Mouse (Mus musculus) B cell, adult 2 months (primary cell): ENCODE data around the gene Msh3.
"Not testable (repeated sequence)": the region's sequence is repeated elsewhere in the genome, so short reads cannot be mapped to it uniquely, and the experiment has no call there.

Source experiments
- DNase-seq, 2 experiments: peaks; one replicate each; pipeline ENCODE4 v3.0.0; 2022

Msh3 gene

DNA sequence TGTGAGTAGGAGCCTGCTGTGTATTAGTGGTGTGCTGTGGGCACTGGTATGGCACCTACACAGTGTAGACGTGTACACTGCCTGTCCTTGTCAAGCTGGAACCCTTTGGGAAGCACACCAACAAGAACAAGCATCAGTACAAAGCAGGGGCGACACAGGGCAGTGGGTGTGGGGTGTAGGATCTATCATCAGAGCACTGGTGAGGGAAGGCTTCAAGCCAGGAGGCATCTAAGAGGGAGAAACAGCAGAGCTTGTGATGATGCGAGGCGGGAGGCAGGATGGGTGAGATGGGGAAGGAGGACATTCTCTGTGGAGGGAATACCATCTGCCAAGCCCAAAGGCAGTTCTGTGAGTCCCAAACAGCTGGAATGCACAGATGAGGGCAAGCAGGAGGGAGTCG lies 107.8 kb downstream of the Msh3 start:
- no peak for DNase-seq

DNA sequence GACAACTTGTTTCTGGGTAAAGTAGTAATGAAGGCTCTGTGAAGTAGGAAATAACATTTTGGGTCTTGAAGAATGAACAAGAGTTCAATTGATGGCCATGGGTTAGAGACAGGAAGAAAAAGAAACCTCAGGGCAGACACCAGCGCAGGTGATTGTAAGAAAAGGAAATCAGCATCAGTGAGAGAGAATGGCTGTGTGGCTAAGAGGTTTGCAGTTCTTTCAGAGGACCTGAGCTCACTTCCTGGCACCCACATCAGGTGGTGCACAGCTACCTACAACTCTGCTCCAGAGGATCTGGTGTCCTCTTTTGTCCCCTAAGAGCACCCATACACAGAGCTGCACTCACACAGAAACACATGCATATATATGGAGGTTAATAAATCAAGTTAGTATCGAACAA lies 110.1 kb downstream of the Msh3 start:
- DNase-seq, result no peak

DNA sequence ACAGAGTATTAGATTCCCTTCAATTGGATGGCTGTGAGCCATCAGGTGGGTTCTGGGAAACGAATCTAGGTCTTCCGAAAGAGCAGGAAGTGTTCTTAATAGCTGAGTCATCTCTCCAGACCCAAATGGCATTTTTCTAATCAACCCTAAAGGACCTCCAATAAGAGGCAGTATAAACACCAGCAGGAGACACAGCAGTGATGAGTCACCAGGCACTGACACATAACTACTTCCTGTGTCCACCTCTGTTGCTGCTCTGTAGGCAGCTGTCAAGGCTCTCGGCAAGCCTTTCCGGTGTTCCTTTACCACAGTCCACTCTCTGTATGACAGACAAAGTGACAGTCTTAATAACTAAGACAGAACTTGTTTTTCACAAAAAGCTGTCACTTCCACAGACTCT lies 113.4 kb downstream of the Msh3 start:
- DNase-seq, result no peak

DNA sequence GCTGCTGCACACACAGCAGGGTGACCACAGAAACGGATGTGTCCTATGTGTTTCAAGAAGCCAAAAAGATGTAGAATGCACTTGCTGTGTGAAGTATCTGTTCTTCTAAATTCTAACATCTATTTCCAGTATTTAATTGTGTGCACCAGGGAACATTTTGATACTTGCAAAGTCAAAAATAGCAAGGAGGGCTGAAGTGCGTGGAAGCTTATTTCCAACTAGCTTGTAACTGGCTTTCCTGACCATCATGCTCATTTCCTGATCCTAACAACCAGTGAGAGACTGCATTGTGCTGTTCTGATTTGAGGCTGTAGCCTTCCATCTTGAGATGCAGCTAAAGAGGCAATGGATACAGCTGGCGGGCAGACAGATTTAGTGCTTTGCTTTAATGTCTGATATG lies 116.9 kb downstream of the Msh3 start:
- DNase-seq, result no peak

DNA sequence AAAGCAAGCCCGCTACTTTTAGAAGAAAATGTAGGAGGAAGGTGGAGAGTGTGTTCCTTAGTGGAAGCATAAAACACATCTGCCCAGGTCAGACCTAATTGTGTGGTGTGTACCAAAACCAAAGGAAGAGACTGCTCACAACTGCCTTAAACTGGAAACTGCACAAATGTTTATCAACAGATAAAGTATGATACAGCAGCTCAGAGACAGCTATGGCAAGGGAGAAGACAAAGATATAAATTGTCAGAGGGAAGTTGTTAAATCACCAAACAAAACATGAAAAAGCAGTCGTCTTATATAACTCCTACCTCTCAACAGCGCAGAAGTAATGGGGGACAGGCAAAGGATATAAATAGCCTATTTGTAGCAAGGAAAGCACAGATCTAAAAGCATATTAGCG lies 117.8 kb downstream of the Msh3 start:
- DNase-seq, result no peak

DNA sequence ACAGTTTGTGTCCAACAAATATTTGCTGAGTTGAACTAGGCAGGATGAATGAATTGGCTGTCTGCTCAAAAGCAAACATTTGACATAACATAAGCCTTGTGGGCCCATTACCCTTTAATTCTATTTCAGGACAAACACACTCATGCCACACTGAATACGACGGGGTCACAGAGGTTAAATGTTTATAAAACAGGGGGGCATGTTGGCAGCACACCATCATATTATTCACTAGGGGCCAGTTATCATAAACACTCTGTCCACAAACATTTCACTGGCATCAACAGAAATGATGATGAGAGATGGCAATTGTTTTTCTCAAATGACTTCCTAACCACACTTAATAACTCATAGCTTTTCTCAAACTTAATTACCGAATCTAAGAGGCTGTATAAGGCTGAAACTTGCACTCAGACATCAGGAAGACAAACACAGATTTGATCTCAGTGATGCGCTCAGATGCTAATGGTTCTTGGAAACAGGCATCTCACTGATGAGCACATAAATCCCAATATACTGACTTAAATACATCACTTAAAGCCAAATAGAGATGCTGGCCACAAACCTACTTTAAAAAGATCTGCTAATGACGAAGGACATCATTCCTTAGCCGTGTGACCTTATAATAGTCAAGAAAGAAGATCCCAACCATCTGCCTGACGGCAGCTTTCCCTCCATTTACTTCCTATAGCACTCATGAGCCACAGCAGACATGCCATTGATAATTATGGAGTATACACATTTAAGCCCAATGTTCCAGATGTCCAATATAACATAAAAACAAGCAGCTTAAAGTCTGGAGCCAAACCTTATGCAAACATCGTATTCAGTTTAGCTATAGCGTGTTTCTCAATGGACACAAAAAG lies 122.5 kb downstream of the Msh3 start:
- DNase-seq, result no peak

DNA sequence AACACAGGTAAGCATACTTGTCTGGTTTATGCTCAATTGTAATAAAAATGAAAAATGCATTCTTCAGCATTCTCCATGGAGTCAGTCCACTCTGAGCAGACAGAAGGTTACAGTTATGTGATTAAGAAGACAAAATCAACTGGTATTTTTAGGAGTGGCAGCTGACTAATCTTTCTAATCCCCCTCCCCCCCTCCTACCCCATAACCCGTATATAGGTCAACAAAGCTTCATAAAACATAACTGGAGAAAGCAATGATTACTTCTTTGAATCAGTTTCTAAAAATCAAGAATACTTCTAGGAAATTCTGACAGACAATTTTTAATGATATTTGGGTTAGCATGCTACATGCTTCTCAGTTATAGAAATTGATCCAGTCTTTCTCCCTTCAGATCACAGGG lies 126.8 kb downstream of the Msh3 start:
- no peak for DNase-seq

DNA sequence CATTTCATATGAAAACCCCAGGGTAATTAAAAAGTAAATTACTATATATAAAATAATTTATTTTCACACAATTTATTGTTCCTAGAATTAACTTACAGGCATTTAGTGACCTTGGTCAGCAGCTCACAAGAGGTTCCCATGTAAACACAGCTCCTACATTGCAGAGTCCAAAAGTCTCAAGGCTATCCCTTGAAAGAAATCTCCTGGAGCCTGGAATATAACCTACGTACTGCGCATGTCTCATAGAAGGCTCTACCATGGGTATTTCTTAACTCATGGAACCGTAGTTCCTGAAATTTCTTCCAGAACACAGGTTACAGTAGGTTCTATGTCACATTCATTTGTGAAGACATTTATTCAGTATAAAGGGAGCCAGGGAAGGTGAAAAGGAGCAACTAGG lies 131.2 kb downstream of the Msh3 start:
- no peak for DNase-seq

DNA sequence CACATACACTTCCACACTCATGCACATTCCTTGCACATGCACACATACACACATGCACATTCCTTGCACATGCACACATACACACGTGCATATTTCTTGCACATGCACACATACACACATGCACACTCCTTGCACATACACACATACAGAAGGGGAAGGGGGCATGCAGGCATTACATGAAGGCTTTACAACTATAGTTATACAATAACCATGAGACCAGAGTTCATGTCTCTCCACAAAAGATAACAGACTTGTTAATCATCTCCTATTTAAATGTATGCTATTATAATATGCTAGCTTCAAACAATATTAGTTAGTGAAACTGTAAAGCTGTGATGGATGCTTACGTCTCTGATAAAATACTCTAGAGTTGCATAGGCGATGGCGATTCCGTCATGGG lies 132.0 kb downstream of the Msh3 start:
- no peak for DNase-seq

DNA sequence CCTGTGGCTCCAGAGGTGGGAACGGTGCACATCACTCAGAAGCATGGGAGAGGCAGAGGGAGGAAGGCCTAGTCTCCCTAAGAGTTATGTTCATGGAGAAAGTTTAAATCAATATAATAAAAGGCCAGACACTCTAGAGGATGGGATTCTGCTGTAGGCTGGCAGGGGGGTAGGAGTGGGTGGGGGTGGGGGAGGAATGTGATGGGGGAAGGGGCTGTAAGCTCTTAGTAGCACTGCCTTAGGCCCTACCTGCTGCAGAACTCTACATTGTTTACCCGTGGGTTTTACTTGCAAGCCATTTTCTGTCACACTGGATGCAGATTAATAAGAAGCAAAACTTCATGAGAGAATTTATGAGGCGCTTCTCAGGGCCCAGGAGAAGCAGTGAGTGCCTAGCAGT lies 135.0 kb downstream of the Msh3 start:
- no peak for DNase-seq

DNA sequence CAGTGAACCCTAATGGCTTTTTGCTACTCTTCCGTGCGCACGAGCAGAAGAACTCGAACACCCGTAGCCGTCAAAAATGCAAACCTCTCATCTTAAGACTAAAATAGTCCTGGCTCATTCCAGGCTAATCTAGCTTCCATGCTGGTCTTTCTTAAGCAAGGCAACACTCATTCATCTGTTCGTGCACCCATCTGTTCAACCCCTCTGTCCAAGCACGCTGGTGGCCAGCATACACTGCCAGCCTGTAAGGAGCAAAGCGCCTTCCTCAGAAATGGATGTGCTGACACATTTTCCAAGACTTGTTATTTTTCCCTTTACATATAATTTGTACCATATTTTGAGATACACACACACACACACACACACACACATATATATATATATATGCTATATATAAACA lies 137.6 kb downstream of the Msh3 start:
- DNase-seq, result no peak

DNA sequence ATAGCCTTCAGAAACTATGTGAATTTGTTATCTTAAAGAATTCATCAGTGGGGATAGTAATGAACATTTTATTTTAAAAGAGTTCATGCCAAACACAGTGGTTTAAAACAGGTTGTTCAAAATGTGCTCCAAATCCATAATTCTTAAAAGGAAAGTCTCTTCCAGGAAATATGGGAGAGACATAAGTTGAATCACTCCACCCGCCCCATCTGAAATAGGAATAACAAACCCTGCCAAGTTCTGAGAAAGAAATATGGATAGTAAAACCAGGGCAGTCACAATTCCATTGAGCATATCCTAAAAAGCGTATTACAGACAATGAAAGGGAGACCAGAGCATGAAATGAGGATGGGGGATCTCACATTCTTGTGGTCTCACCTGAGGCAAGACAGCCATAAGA lies 157.9 kb downstream of the Msh3 start:
- DNase-seq, result no peak

DNA sequence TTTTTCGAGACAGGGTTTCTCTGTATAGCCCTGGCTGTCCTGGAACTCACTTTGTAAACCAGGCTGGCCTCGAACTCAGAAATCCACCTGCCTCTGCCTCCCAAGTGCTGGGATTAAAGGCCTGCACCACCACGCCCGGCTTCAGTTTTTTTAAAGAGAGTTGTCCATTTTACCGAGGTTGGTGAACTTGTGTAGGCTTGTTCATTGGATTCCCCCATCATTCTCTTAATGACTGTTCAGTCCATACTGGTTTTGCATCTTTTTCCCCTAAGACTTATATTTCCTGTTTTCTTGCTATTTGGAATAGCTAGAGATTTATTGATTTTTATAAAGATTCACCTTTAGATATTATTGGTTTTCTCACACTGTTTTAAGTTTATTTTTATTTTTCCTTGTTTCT lies 161.0 kb downstream of the Msh3 start:
- not testable (repeated sequence) for DNase-seq

DNA sequence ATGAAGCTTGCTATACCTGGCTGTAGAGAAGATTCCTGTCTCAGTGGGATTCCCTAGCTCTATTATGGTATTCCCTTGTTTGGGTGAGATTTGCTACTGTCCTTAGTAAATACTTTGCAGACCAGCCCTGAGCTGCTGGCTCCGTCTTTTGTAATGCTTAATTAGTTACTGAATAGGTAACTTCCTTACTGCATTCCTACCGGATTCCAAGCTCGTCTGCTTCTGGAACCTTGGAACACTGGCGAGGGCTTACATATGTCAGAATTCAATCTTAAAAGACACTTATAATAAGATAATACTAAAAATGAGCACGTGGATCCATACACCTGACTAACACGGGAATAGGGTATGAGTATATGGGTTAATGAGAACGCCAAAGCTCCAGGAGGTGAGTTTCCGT lies 182.1 kb downstream of the Msh3 start:
- DNase-seq, result not testable (repeated sequence)
